Mouse (Mus musculus): ENCODE measurements around the gene Serpina11. TPM values are rescaled to one million over a fixed set of nuclear protein-coding genes. Genes with fewer than 3 reads are reported as not detected.

Gene Serpina11
- not detected in 2 replicates for polyA plus RNA-seq (2014; fragmentation: Nextera tagmentation; extraction: Ambion mirVana)

- no peaks in the 10 kb centered on the region for H3K9me3 ChIP-seq (ENCODE audit: control insufficient read depth, low read length)
- no peaks in the 10 kb centered on the region for H3K36me3 ChIP-seq (ENCODE audit: control insufficient read depth, insufficient read depth, low read length)
- no peak within 1 kb of the TSS for H3K4me3 ChIP-seq (ENCODE audit: low read depth, low read length)
- no peak for DNase-seq (ENCODE audit: low spot score)
- 93% methylated on average over 6 of the region's 6 CpGs for WGBS
- no peak within 1 kb of the TSS for H3K4me2 ChIP-seq (ENCODE audit: low read depth, low read length)
- H3K27me3 ChIP-seq (replicated peaks; ENCODE audit: control insufficient read depth, insufficient read depth, low read length), result no peaks in the 10 kb centered on the region
- no peaks in the 10 kb centered on the region for H3K4me1 ChIP-seq (ENCODE audit: control insufficient read depth, insufficient read depth, low read length)
- no peak within 1 kb of the TSS for H3K9ac ChIP-seq (ENCODE audit: low read depth, low read length)
- ATAC-seq (ENCODE audit: low read depth), result no peak
- H3K27ac ChIP-seq (replicated peaks; ENCODE audit: low read depth, low read length), result no peak within 1 kb of the TSS
Observed at GRCm38 (mm10) chr12:103989857-103990256, at the start of gene Serpina11. Gene Serpina11, minus strand, starts transcription at chr12:103989957.

- WGBS, result 87% methylated on average over 7 of the region's 7 CpGs
Observed at GRCm38 (mm10) chr12:104038181-104038580, 48.4 kb upstream of the Serpina11 start.

GRCm38 (mm10) chr12:104033752-104034151, 44.0 kb upstream of the Serpina11 start:
- no peaks in the 10 kb centered on the region for H3K4me1 ChIP-seq (ENCODE audit: control insufficient read depth, insufficient read depth, low read length)
- ATAC-seq (ENCODE audit: low read depth) (no peak), DNase-seq (ENCODE audit: low spot score) (no peak)
- no peak overlapping the region for H3K4me2 ChIP-seq (ENCODE audit: low read depth, low read length)
- H3K4me3 ChIP-seq (ENCODE audit: low read depth, low read length), result no peak overlapping the region
- H3K9ac ChIP-seq (ENCODE audit: low read depth, low read length), result no peak overlapping the region
- no peak overlapping the region for H3K27ac ChIP-seq (replicated peaks; ENCODE audit: low read depth, low read length)
- no peaks in the 10 kb centered on the region for H3K9me3 ChIP-seq (ENCODE audit: control insufficient read depth, low read length)
- H3K27me3 ChIP-seq (replicated peaks; ENCODE audit: control insufficient read depth, insufficient read depth, low read length), result no peaks in the 10 kb centered on the region
- WGBS, result 88% methylated on average over 1 of the region's 1 CpGs
- H3K36me3 ChIP-seq (ENCODE audit: control insufficient read depth, insufficient read depth, low read length), result no peaks in the 10 kb centered on the region

More at GRCm38 (mm10) chr12:104038181-104038580, 48.4 kb upstream of the Serpina11 start:
- Histone ChIP-seq H3K36me3 (ENCODE audit: control insufficient read depth, insufficient read depth, low read length) (no peaks in the 10 kb centered on the region), H3K4me3 (ENCODE audit: low read depth, low read length) (no peak overlapping the region), H3K4me1 (ENCODE audit: control insufficient read depth, insufficient read depth, low read length) (no peaks in the 10 kb centered on the region), H3K27ac (replicated peaks; ENCODE audit: low read depth, low read length) (no peak overlapping the region), H3K9me3 (ENCODE audit: control insufficient read depth, low read length) (no peaks in the 10 kb centered on the region), H3K9ac (ENCODE audit: low read depth, low read length) (no peak overlapping the region), H3K4me2 (ENCODE audit: low read depth, low read length) (no peak overlapping the region), H3K27me3 (replicated peaks; ENCODE audit: control insufficient read depth, insufficient read depth, low read length) (no peaks in the 10 kb centered on the region)
- DNase-seq (ENCODE audit: low spot score), result no peak
- ATAC-seq (ENCODE audit: low read depth), result no peak

- H3K27ac ChIP-seq (replicated peaks; ENCODE audit: low read depth, low read length), result no peak overlapping the region
- no peak for DNase-seq (ENCODE audit: low spot score)
- H3K4me1 ChIP-seq (ENCODE audit: control insufficient read depth, insufficient read depth, low read length), result no peaks in the 10 kb centered on the region
- 42% methylated on average over 8 of the region's 8 CpGs for WGBS
- no peaks in the 10 kb centered on the region for H3K27me3 ChIP-seq (replicated peaks; ENCODE audit: control insufficient read depth, insufficient read depth, low read length)
- H3K4me2 ChIP-seq (ENCODE audit: low read depth, low read length), result no peak overlapping the region
- no peak for ATAC-seq (ENCODE audit: low read depth)
- no peaks in the 10 kb centered on the region for H3K9me3 ChIP-seq (ENCODE audit: control insufficient read depth, low read length)
- no peak overlapping the region for H3K4me3 ChIP-seq (ENCODE audit: low read depth, low read length)
- H3K9ac ChIP-seq (ENCODE audit: low read depth, low read length), result no peak overlapping the region
- no peaks in the 10 kb centered on the region for H3K36me3 ChIP-seq (ENCODE audit: control insufficient read depth, insufficient read depth, low read length)
Observed at GRCm38 (mm10) chr12:104029986-104030385, 40.2 kb upstream of the Serpina11 start.

- WGBS, result 81% methylated on average over 3 of the region's 3 CpGs
- Histone ChIP-seq H3K9ac (ENCODE audit: low read depth, low read length) (no peak overlapping the region), H3K27ac (replicated peaks; ENCODE audit: low read depth, low read length) (no peak overlapping the region), H3K4me1 (ENCODE audit: control insufficient read depth, insufficient read depth, low read length) (no peaks in the 10 kb centered on the region), H3K4me2 (ENCODE audit: low read depth, low read length) (no peak overlapping the region), H3K27me3 (replicated peaks; ENCODE audit: control insufficient read depth, insufficient read depth, low read length) (no peaks in the 10 kb centered on the region), H3K4me3 (ENCODE audit: low read depth, low read length) (no peak overlapping the region), H3K9me3 (ENCODE audit: control insufficient read depth, low read length) (peaks cover 4% of the 10 kb centered on the region; the same call in 1 of the 2 replicates), H3K36me3 (ENCODE audit: control insufficient read depth, insufficient read depth, low read length) (no peaks in the 10 kb centered on the region)
- ATAC-seq (ENCODE audit: low read depth), result no peak
- no peak for DNase-seq (ENCODE audit: low spot score)
Observed at GRCm38 (mm10) chr12:104015280-104015679, 25.5 kb upstream of the Serpina11 start.

- Histone ChIP-seq H3K9me3 (ENCODE audit: control insufficient read depth, low read length) (peaks cover 4% of the 10 kb centered on the region; the same call in 1 of the 2 replicates), H3K4me3 (ENCODE audit: low read depth, low read length) (no peak within 1 kb of the TSS), H3K27ac (replicated peaks; ENCODE audit: low read depth, low read length) (no peak within 1 kb of the TSS), H3K27me3 (replicated peaks; ENCODE audit: control insufficient read depth, insufficient read depth, low read length) (no peaks in the 10 kb centered on the region), H3K36me3 (ENCODE audit: control insufficient read depth, insufficient read depth, low read length) (no peaks in the 10 kb centered on the region), H3K4me2 (ENCODE audit: low read depth, low read length) (no peak within 1 kb of the TSS), H3K9ac (ENCODE audit: low read depth, low read length) (no peak within 1 kb of the TSS), H3K4me1 (ENCODE audit: control insufficient read depth, insufficient read depth, low read length) (no peaks in the 10 kb centered on the region)
- DNase-seq (ENCODE audit: low spot score) (no peak), ATAC-seq (ENCODE audit: low read depth) (no peak)
- WGBS, result 81% methylated on average over 6 of the region's 6 CpGs
Observed at GRCm38 (mm10) chr12:104013620-104014019, 23.9 kb upstream of the Serpina11 start, which contains the start of gene Serpina9. Gene Serpina9, minus strand, starts transcription at chr12:104013755.

GRCm38 (mm10) chr12:104004689-104005088, 14.9 kb upstream of the Serpina11 start:
- H3K36me3 ChIP-seq (ENCODE audit: control insufficient read depth, insufficient read depth, low read length), result no peaks in the 10 kb centered on the region
- WGBS, result 78% methylated on average over 5 of the region's 5 CpGs
- H3K9me3 ChIP-seq (ENCODE audit: control insufficient read depth, low read length), result peaks cover 5% of the 10 kb centered on the region; the same call in 1 of the 2 replicates
- DNase-seq (ENCODE audit: low spot score), result no peak
- no peaks in the 10 kb centered on the region for H3K4me1 ChIP-seq (ENCODE audit: control insufficient read depth, insufficient read depth, low read length)
- no peak overlapping the region for H3K4me2 ChIP-seq (ENCODE audit: low read depth, low read length)
- no peak for ATAC-seq (ENCODE audit: low read depth)
- no peak overlapping the region for H3K9ac ChIP-seq (ENCODE audit: low read depth, low read length)
- H3K27me3 ChIP-seq (replicated peaks; ENCODE audit: control insufficient read depth, insufficient read depth, low read length), result no peaks in the 10 kb centered on the region
- no peak overlapping the region for H3K4me3 ChIP-seq (ENCODE audit: low read depth, low read length)
- H3K27ac ChIP-seq (replicated peaks; ENCODE audit: low read depth, low read length), result no peak overlapping the region

- peak; percentile 47; the same call in 1 of the 2 replicates for ATAC-seq (ENCODE audit: low read depth)
- 53% methylated on average over 4 of the region's 4 CpGs for WGBS
Observed at GRCm38 (mm10) chr12:104003238-104003612, 13.5 kb upstream of the Serpina11 start.

GRCm38 (mm10) chr12:104002569-104003237, 12.9 kb upstream of the Serpina11 start:
- Histone ChIP-seq H3K4me2 (ENCODE audit: low read depth, low read length) (no peak overlapping the region), H3K36me3 (ENCODE audit: control insufficient read depth, insufficient read depth, low read length) (no peaks in the 10 kb centered on the region), H3K27ac (replicated peaks; ENCODE audit: low read depth, low read length) (no peak overlapping the region), H3K4me3 (ENCODE audit: low read depth, low read length) (no peak overlapping the region), H3K4me1 (ENCODE audit: control insufficient read depth, insufficient read depth, low read length) (no peaks in the 10 kb centered on the region), H3K9ac (ENCODE audit: low read depth, low read length) (no peak overlapping the region), H3K9me3 (ENCODE audit: control insufficient read depth, low read length) (peaks cover 5% of the 10 kb centered on the region; the same call in 1 of the 2 replicates), H3K27me3 (replicated peaks; ENCODE audit: control insufficient read depth, insufficient read depth, low read length) (no peaks in the 10 kb centered on the region)
- ATAC-seq (ENCODE audit: low read depth), result peak; percentile 44; the same call in 1 of the 2 replicates
- 65% methylated on average over 10 of the region's 10 CpGs for WGBS
- peak; percentile 67 for DNase-seq (ENCODE audit: low spot score)

More at GRCm38 (mm10) chr12:104003238-104003612, 13.5 kb upstream of the Serpina11 start:
- Histone ChIP-seq H3K36me3 (ENCODE audit: control insufficient read depth, insufficient read depth, low read length) (no peaks in the 10 kb centered on the region), H3K4me1 (ENCODE audit: control insufficient read depth, insufficient read depth, low read length) (no peaks in the 10 kb centered on the region), H3K4me3 (ENCODE audit: low read depth, low read length) (no peak overlapping the region), H3K27ac (replicated peaks; ENCODE audit: low read depth, low read length) (no peak overlapping the region), H3K27me3 (replicated peaks; ENCODE audit: control insufficient read depth, insufficient read depth, low read length) (no peaks in the 10 kb centered on the region), H3K9ac (ENCODE audit: low read depth, low read length) (no peak overlapping the region), H3K4me2 (ENCODE audit: low read depth, low read length) (no peak overlapping the region), H3K9me3 (ENCODE audit: control insufficient read depth, low read length) (peaks cover 5% of the 10 kb centered on the region; the same call in 1 of the 2 replicates)
- DNase-seq (ENCODE audit: low spot score), result peak; percentile 21
